Mouse (Mus musculus) G1E (cell line): ENCODE measurements at regions not wholly inside any gene's neighbourhood (a gene's known extent, or its start where the extent isn't known, plus 50 kb on each side); places are given as distances from the start of the nearest gene placed in this dataset.

Experiments
- CTCF ChIP-seq: IDR thresholded peaks from 2 replicates; pipeline ENCODE4 v1.5.1; 2012; ENCODE audit warnings: low read depth, low read length, inconsistent platforms, mixed read lengths
- GATA1 ChIP-seq: IDR thresholded peaks from 2 replicates; pipeline ENCODE4 v1.6.1; 2012; ENCODE audit warnings: borderline replicate concordance, low read length, inconsistent platforms, mixed read lengths
- GATA2 ChIP-seq: IDR thresholded peaks from 2 replicates; pipeline ENCODE4 v1.6.1; 2012; ENCODE audit warnings: low read depth, low read length, inconsistent platforms, borderline replicate concordance
- POLR2AphosphoS5 ChIP-seq: IDR thresholded peaks from 2 replicates; pipeline ENCODE4 v1.6.1; 2012; ENCODE audit warnings: low read depth, low read length, inconsistent platforms; ENCODE audit not compliant: insufficient replicate concordance
- TAL1 ChIP-seq: conservative IDR thresholded peaks from 2 replicates; pipeline ENCODE4 v1.6.1; 2012; ENCODE audit warnings: low read depth, low read length, inconsistent platforms, mixed read lengths

DNA sequence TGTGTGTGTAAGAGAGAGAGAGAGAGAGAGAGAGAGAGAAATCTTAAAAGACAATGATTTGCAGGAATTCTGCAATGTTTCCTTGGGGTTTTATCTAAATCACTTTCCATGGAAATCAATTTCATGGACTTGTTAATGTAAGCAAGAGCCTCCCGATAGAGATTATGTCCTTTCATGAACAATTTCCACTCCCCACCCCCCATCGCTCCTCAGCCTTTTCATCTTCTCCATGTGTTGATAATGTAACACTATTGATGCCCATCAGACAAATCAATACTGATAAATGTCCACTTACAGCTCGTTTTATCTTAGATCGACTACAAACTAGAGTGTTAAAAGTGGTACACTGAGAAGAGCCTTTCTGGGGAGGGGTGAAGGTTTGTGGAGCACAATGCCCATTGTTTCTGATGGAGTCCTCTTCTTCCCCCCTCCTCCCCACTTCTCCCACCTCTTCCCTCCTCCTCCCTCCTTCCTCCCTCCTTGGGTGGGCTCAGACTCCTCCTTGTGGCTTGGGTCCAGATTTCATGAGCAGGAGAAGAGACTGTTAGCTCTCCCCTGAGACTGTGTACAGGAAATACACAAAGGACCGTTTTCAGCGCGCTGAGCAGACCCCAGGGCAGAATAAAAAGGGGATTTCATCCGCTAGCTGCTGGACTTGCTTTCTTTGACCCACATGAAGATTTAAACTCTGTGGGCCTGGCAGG lies 111.7 kb upstream of the Tmem260 start:
- no peak for TF ChIP-seq GATA1
- no peak for TF ChIP-seq CTCF
- TF ChIP-seq TAL1 = no peak
- no peak for TF ChIP-seq GATA2
- no peak for TF ChIP-seq POLR2AphosphoS5
